Mouse (Mus musculus): Measurements from ENCODE around the gene Zc3h8.

DNA sequence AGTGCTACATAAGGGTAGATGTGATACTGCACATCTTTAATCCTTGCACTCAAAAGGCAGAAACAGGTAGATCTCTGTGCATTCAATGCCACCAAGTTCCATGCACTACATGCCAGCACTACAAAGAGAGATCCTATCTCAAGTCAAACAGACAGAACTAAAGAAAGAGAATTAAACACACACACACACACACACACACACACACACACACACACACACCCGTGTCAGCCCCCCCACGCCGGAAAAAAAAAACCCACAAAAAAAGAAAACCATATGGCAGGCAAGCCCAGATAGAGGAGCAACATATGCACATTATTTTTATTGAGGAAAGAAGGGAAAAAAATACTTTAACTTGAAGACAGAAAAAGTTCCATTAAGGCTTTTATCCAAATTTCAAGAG is 15.4 kb downstream of the Zc3h8 start:
- TF ChIP-seq POLR2A (IDR thresholded peaks at IDR 0.05; ENCODE audit: extremely low read depth, insufficient read depth, low read length): no peak
- no peak for TF ChIP-seq CTCF (IDR thresholded peaks at IDR 0.05; ENCODE audit: extremely low read depth, insufficient read depth, low read length)

Measured in cortical plate, adult 2 months (tissue).